Mouse (Mus musculus) thymus, adult 2 months (tissue): ENCODE results near the gene Gdpd4.

Experiments
- CTCF ChIP-seq: fragments of 200-500 bp; IDR thresholded peaks from 2 replicates; pipeline ENCODE4 v1.5.1; 2012; ENCODE audit warnings: mild to moderate bottlenecking, control low read depth, low read length, moderate library complexity, borderline replicate concordance; ENCODE audit not compliant: control insufficient read depth, poor library complexity, insufficient read depth; ENCODE audit errors: extremely low read depth
- POLR2A ChIP-seq: fragments of 200-500 bp; IDR thresholded peaks from 2 replicates; pipeline ENCODE4 v1.6.1; 2012; ENCODE audit warnings: mild to moderate bottlenecking, low read length, control low read depth, moderate library complexity; ENCODE audit not compliant: control insufficient read depth, poor library complexity, insufficient read depth; ENCODE audit errors: extremely low read depth

- TF ChIP-seq CTCF: no peak
- TF ChIP-seq POLR2A: no peak
These were observed at the start of gene Gdpd4 for GRCm38 (mm10) chr7:97919742-97920141.
